Mouse (Mus musculus) heart, embryonic 14.5 days (tissue): ENCODE measurements around the gene Abcc3. TPM values are rescaled to one million over a fixed set of nuclear protein-coding genes. Genes with fewer than 3 reads are reported as not detected.

Experiments
- ATAC-seq: fragments of 200-750 bp; cut with Nextera tagmentation; 2 replicates; pipeline ENCODE4 v1.8.0; 2017; ENCODE audit warnings: low read depth, moderate TSS enrichment; ENCODE audit not compliant: insufficient number of reproducible peaks, insufficient read depth, low FRiP score
- H3K27ac ChIP-seq, 2 experiments: fragments of 200-500 bp in 1 of 2; fragments of 300-500 bp in 1 of 2; sonication (generic) in 1 of 2; replicated peaks in 1 of 2; 2 replicates each; pipeline ENCODE4 v1.5.1; 2012 to 2014; ENCODE audit warnings: low read depth in 2 of 2, low read length in 2 of 2, control low read depth in 1 of 2, mild to moderate bottlenecking in 1 of 2, mixed read lengths in 1 of 2; ENCODE audit not compliant: control insufficient read depth in 1 of 2, insufficient read depth in 1 of 2
- H3K27me3 ChIP-seq: fragments of 300-500 bp; sonication (generic); 2 replicates; pipeline ENCODE4 v1.6.1; 2014; ENCODE audit warnings: mild to moderate bottlenecking, low read length, control low read depth; ENCODE audit not compliant: control insufficient read depth, insufficient read depth
- H3K36me3 ChIP-seq: fragments of 300-500 bp; sonication (generic); 2 replicates; pipeline ENCODE4 v1.6.1; 2014; ENCODE audit warnings: mild to moderate bottlenecking, control low read depth, low read length, mixed read lengths; ENCODE audit not compliant: control insufficient read depth, insufficient read depth
- H3K4me1 ChIP-seq, 2 experiments: fragments of 200-500 bp in 1 of 2; fragments of 300-500 bp in 1 of 2; sonication (generic) in 1 of 2; 2 replicates each; pipeline ENCODE4 v1.6.1; 2012 to 2014; ENCODE audit warnings: low read length in 2 of 2, control low read depth in 1 of 2, mixed read lengths in 1 of 2; ENCODE audit not compliant: control insufficient read depth in 2 of 2, insufficient read depth in 2 of 2
- H3K4me2 ChIP-seq: fragments of 300-500 bp; sonication (generic); 2 replicates; pipeline ENCODE4 v1.6.1; 2014; ENCODE audit warnings: mild to moderate bottlenecking, low read length
- H3K4me3 ChIP-seq, 2 experiments: fragments of 200-500 bp in 1 of 2; fragments of 300-500 bp in 1 of 2; sonication (generic) in 1 of 2; 2 replicates each; pipeline ENCODE4 v1.5.1; 2012 to 2014; ENCODE audit warnings: low read length in 2 of 2, mild to moderate bottlenecking in 2 of 2, control low read depth in 1 of 2, low read depth in 1 of 2, moderate library complexity in 1 of 2; ENCODE audit not compliant: control insufficient read depth in 1 of 2, insufficient read depth in 1 of 2
- H3K9ac ChIP-seq: fragments of 300-500 bp; sonication (generic); 2 replicates; pipeline ENCODE4 v1.6.1; 2014; ENCODE audit warnings: mild to moderate bottlenecking, low read length
- H3K9me3 ChIP-seq: fragments of 300-500 bp; sonication (generic); 2 replicates; pipeline ENCODE4 v1.6.1; 2016; ENCODE audit warnings: low read length, control low read depth; ENCODE audit not compliant: control insufficient read depth
- WGBS: fragments of 180-500 bp; shearing (Covaris S2); extraction: QIAGEN DNeasy Blood & Tissue Kit; methylation state at CpG from one replicate; pipeline ENCODE4 v1.1.7; 2014; 5-methylcytosine and 5-hydroxymethylcytosine counted together
- polyA plus RNA-seq: library from polyadenylated mRNA; unstranded; fragments of >200 nt; fragmentation: Nextera tagmentation; extraction: Ambion mirVana; gene quantifications from 2 replicates; pipeline ENCODE4 v1.2.1, GENCODE M21; 2014

Abcc3 gene
- polyA plus RNA-seq, 1 experiment from 2014 or later, result 0.49 TPM

DNA sequence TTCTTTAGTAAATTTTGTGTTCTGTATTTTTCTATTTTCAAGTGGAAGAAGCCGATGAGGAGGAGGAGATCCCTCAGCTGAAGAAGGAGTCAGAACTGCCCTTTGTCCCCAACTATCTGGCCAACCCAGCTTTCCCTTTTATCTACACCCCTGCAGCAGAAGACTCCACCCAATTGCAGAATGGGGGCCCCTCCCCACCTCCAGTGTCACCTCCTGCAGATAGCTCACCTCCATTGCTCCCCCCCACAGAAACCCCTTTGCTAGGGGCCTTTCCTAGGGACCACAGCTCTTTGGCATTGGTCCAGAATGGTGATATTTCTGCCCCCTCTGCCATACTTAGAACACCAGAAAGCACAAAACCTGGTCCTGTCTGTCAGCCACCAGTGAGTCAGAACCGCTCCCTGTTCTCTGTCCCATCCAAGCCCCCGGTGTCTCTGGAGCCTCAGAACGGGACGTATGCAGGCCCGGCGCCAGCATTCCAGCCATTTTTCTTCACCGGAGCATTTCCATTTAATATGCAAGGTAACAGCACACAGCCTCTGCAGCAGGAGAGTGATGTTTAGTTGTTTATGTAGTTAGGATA lies 58.3 kb downstream of the Abcc3 start:
- Histone ChIP-seq H3K27ac (no peak overlapping the region), H3K27me3 (no peaks in the 10 kb centered on the region), H3K9me3 (no peaks in the 10 kb centered on the region), H3K9ac (no peak overlapping the region), H3K4me2 (no peak overlapping the region), H3K4me3 (no peak overlapping the region), H3K4me1 (peaks cover 6 to 13% of the 10 kb centered on the region in 2 experiments; a peak in 3 of 4 replicates), H3K36me3 (peaks cover 71% of the 10 kb centered on the region)
- ATAC-seq, result no peak
- WGBS, result 60% methylated on average over 8 of the region's 8 CpGs

GRCm38 (mm10) chr11:94332726-94333125 lies 60.1 kb downstream of the Abcc3 start:
- Histone ChIP-seq H3K4me2 (no peak overlapping the region), H3K9ac (no peak overlapping the region), H3K36me3 (peaks cover 54% of the 10 kb centered on the region), H3K27ac (no peak overlapping the region), H3K4me3 (no peak overlapping the region), H3K9me3 (no peaks in the 10 kb centered on the region), H3K27me3 (no peaks in the 10 kb centered on the region), H3K4me1 (peaks cover 6 to 19% of the 10 kb centered on the region in 2 experiments; a peak in 3 of 4 replicates)
- WGBS, result 87% methylated on average over 6 of the region's 6 CpGs
- no peak for ATAC-seq

GRCm38 (mm10) chr11:94330211-94330610 lies 62.6 kb downstream of the Abcc3 start:
- Histone ChIP-seq H3K36me3 (peaks cover 31% of the 10 kb centered on the region), H3K4me2 (peak overlapping the region; percentile 61; the same call in 1 of the 2 replicates), H3K27ac (no peak overlapping the region), H3K9me3 (no peaks in the 10 kb centered on the region), H3K27me3 (no peaks in the 10 kb centered on the region), H3K9ac (no peak overlapping the region), H3K4me1 (peaks cover 9 to 26% of the 10 kb centered on the region in 2 experiments), H3K4me3 (no peak overlapping the region)
- ATAC-seq, result no peak
- 79% methylated on average over 3 of the region's 3 CpGs for WGBS

GRCm38 (mm10) chr11:94329270-94329891 lies 63.4 kb downstream of the Abcc3 start:
- H3K4me3 ChIP-seq, result no peak overlapping the region
- peak overlapping the region; percentile 61 for H3K4me2 ChIP-seq
- H3K27ac ChIP-seq, result peak overlapping the region in 1 of 2 experiments; percentile 98; a peak in 1 of 4 replicates
- 0 out of 2 replicates have a peak overlapping the region, but pooled peaks have one; percentile 98 for H3K9ac ChIP-seq
- peaks cover 24% of the 10 kb centered on the region for H3K36me3 ChIP-seq
- peaks cover 6 to 26% of the 10 kb centered on the region in 2 experiments for H3K4me1 ChIP-seq
- ATAC-seq, result no peak
- 36% methylated on average over 4 of the region's 4 CpGs for WGBS
- H3K9me3 ChIP-seq, result no peaks in the 10 kb centered on the region
- H3K27me3 ChIP-seq, result no peaks in the 10 kb centered on the region

DNA sequence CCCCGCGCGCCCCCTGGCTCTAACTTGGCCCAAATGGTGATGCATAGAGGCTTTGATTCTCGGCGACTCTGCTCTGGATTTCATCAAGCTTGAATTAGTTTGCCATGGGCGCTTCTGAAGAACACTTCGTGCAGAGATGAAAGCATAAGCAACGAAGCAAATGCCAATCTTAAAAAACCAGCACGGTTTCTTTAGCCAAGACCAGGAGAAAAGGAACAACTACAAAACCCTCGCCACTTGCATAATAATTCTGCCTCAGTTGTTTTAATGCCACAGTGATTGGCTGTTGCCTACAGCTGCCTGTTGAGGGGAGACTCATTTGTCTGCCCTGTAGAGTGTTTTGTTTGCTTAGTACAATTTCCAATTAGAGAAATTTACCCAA lies 64.2 kb downstream of the Abcc3 start:
- peaks cover 6 to 23% of the 10 kb centered on the region in 2 experiments for H3K4me1 ChIP-seq
- H3K4me2 ChIP-seq, result peak overlapping the region; percentile 61
- WGBS, result 3% methylated on average over 10 of the region's 10 CpGs
- peak overlapping the region; percentile 84 to 99 for H3K4me3 ChIP-seq
- no peak for ATAC-seq
- H3K9ac ChIP-seq, result peak overlapping the region; percentile 98
- no peaks in the 10 kb centered on the region for H3K9me3 ChIP-seq
- H3K36me3 ChIP-seq, result peaks cover 16% of the 10 kb centered on the region; the same call in 1 of the 2 replicates
- no peaks in the 10 kb centered on the region for H3K27me3 ChIP-seq
- H3K27ac ChIP-seq, result peak overlapping the region; percentile 98 to 99

GRCm38 (mm10) chr11:94327693-94328643 lies 64.8 kb downstream of the Abcc3 start, which contains the start of gene Ankrd40:
Ankrd40 (plus strand) TSS chr11:94328001.
- H3K27ac ChIP-seq, result peak within 1 kb of the TSS; percentile 98 to 99
- no peaks in the 10 kb centered on the region for H3K27me3 ChIP-seq
- peak; percentile 93 for ATAC-seq
- peaks cover 6 to 23% of the 10 kb centered on the region in 2 experiments for H3K4me1 ChIP-seq
- peak within 1 kb of the TSS; percentile 84 to 99 for H3K4me3 ChIP-seq
- H3K9me3 ChIP-seq, result no peaks in the 10 kb centered on the region
- H3K36me3 ChIP-seq, result peaks cover 15% of the 10 kb centered on the region; the same call in 1 of the 2 replicates
- under 1% methylated on average over 60 of the region's 78 CpGs for WGBS
- H3K4me2 ChIP-seq, result peak within 1 kb of the TSS; percentile 61
- H3K9ac ChIP-seq, result peak within 1 kb of the TSS; percentile 98

DNA sequence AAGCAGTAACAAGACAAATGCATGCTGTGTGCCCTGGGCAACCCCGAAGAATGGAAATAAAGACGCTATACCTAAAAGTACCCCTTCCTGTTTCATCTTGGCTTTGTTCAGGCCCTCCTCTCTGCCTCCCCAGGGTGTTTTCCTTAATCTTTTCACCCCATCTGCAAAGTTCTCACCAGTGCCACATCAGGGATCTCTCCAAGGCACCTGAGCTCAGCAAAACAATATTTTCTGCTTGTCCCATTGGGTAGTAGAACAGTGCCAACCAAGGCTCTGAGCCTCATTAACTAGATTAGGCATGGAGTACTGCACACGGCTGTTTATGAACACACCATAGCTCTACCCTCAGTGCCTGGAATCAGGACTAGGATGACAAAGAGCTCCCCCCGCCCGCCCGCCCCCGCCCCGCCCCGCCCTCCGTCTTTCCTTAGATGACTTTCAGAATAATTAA lies 65.8 kb downstream of the Abcc3 start:
- WGBS, result 5% methylated on average over 10 of the region's 10 CpGs
- Histone ChIP-seq H3K4me1 (peaks cover 6 to 30% of the 10 kb centered on the region in 2 experiments), H3K4me3 (peak overlapping the region in 1 of 2 experiments; percentile 84; a peak in 1 of 4 replicates), H3K4me2 (peak overlapping the region; percentile 61), H3K27ac (peak overlapping the region; percentile 86 to 98), H3K9ac (peak overlapping the region; percentile 98), H3K9me3 (no peaks in the 10 kb centered on the region), H3K27me3 (no peaks in the 10 kb centered on the region), H3K36me3 (peaks cover 13% of the 10 kb centered on the region; the same call in 1 of the 2 replicates)
- no peak for ATAC-seq
